Mouse (Mus musculus) heart, adult 2 months (tissue): ENCODE measurements around the gene Ces2c. TPM values are rescaled to one million over a fixed set of nuclear protein-coding genes. Genes with fewer than 3 reads are reported as not detected.

Experiments used
- DNase-seq, 2 experiments: peaks; one replicate each; pipeline ENCODE4 v3.0.0; 2021
- H3K27ac ChIP-seq: fragments of 200-600 bp; 2 replicates; pipeline ENCODE4 v1.8.1; 2022
- H3K27me3 ChIP-seq: fragments of 200-500 bp; 2 replicates; pipeline ENCODE4 v1.6.1; 2012; ENCODE audit warnings: mild to moderate bottlenecking, low read length, inconsistent platforms, mixed read lengths; ENCODE audit not compliant: control insufficient read depth, insufficient read depth
- H3K36me3 ChIP-seq: fragments of 200-500 bp; 2 replicates; pipeline ENCODE4 v1.6.1; 2012; ENCODE audit warnings: low read length, inconsistent platforms; ENCODE audit not compliant: control insufficient read depth, insufficient read depth
- H3K4me1 ChIP-seq: fragments of 200-500 bp; 2 replicates; pipeline ENCODE4 v1.6.1; 2011; ENCODE audit warnings: low read length; ENCODE audit not compliant: control insufficient read depth, insufficient read depth
- H3K4me3 ChIP-seq: fragments of 200-600 bp; 2 replicates; pipeline ENCODE4 v1.8.1; 2022
- H3K79me2 ChIP-seq: fragments of 200-500 bp; replicated peaks from 2 replicates; pipeline ENCODE4 v1.6.1; 2012; ENCODE audit warnings: mild to moderate bottlenecking, inconsistent platforms, low read length, moderate library complexity, mixed read lengths; ENCODE audit not compliant: control insufficient read depth, insufficient read depth
- H3K9ac ChIP-seq: fragments of 200-500 bp; 2 replicates; pipeline ENCODE4 v1.6.1; 2012; ENCODE audit warnings: low read depth, mild to moderate bottlenecking, control low read depth, inconsistent platforms, low read length, mixed read lengths
- CTCF ChIP-seq: fragments of 200-600 bp; IDR thresholded peaks from 2 replicates; pipeline ENCODE4 v1.8.1; 2022; ENCODE audit warnings: antibody characterized with exemption, mild to moderate bottlenecking, moderate library complexity
- EP300 ChIP-seq: fragments of 200-500 bp; IDR thresholded peaks from 2 replicates; pipeline ENCODE4 v1.6.1; 2011; ENCODE audit warnings: low read depth, low read length, control low read depth; ENCODE audit not compliant: insufficient read depth
- POLR2A ChIP-seq: fragments of 200-500 bp; IDR thresholded peaks from 2 replicates; pipeline ENCODE4 v1.6.1; 2011; ENCODE audit warnings: mild to moderate bottlenecking, low read depth, low read length, control low read depth; ENCODE audit not compliant: insufficient read depth
- WGBS: fragments of 180-500 bp; shearing (Covaris S2); methylation state at CpG from one replicate; pipeline ENCODE4 v1.1.7; 2018; 5-methylcytosine and 5-hydroxymethylcytosine counted together
- intact Hi-C: fragments of 180-260 bp; cut with DNase I; formaldehyde crosslinking; loops from one replicate; pipeline ENCODE4 v1.15.1; 2025
- long read RNA-seq: library from polyadenylated mRNA; stranded (forward); transcript quantifications from one replicate; pipeline ENCODE4 v2.0.0, GENCODE M21; 2021
- polyA plus RNA-seq: library from polyadenylated mRNA; depleted of rRNA; stranded (reverse); fragments of >200 nt; gene quantifications from 2 replicates; pipeline ENCODE4 v1.2.3, GENCODE M21; 2012; rRNA removed
- total RNA-seq, 2 experiments: library from RNA; stranded (reverse); gene quantifications; 2 replicates each; pipeline ENCODE4 v1.2.3; 2021

Gene Ces2c
- total RNA-seq (not detected), polyA plus RNA-seq (not detected in 2 replicates)
- long read RNA-seq = 0 reads

GRCm38 (mm10) chr8:104846831-104847230 lies at the start of gene Ces2c:
Gene Ces2c, plus strand, starts transcription at chr8:104847068.
- no peak within 1 kb of the TSS for H3K27ac ChIP-seq
- intact Hi-C loops = no loop called here
- H3K9ac ChIP-seq = no peak within 1 kb of the TSS
- no peak within 1 kb of the TSS for H3K4me3 ChIP-seq
- H3K36me3 ChIP-seq = no peaks in the 10 kb centered on the region
- H3K27me3 ChIP-seq = no peaks in the 10 kb centered on the region
- no peaks in the 10 kb centered on the region for H3K79me2 ChIP-seq
- DNase-seq = no peak
- 72% methylated on average over 3 of the region's 3 CpGs for WGBS
- H3K4me1 ChIP-seq = no peaks in the 10 kb centered on the region
- TF ChIP-seq CTCF (no peak), POLR2A (no peak), EP300 (no peak)

- 76% methylated on average over 1 of the region's 1 CpGs for WGBS
- Histone ChIP-seq H3K27ac (no peak overlapping the region), H3K4me1 (no peaks in the 10 kb centered on the region), H3K36me3 (no peaks in the 10 kb centered on the region), H3K9ac (no peak overlapping the region), H3K4me3 (no peak overlapping the region), H3K27me3 (no peaks in the 10 kb centered on the region), H3K79me2 (no peaks in the 10 kb centered on the region)
- DNase-seq = no peak
- intact Hi-C loops = no loop called here
- TF ChIP-seq CTCF (no peak), POLR2A (no peak), EP300 (no peak)
Measured at GRCm38 (mm10) chr8:104799385-104799784, 47.5 kb upstream of the Ces2c start.

GRCm38 (mm10) chr8:104806127-104806526 lies 40.7 kb upstream of the Ces2c start:
- no peak for DNase-seq
- no peaks in the 10 kb centered on the region for H3K79me2 ChIP-seq
- no peak overlapping the region for H3K4me3 ChIP-seq
- intact Hi-C loops = no loop called here
- no peaks in the 10 kb centered on the region for H3K4me1 ChIP-seq
- WGBS = 33% methylated on average over 2 of the region's 2 CpGs
- H3K27ac ChIP-seq = no peak overlapping the region
- no peak overlapping the region for H3K9ac ChIP-seq
- no peaks in the 10 kb centered on the region for H3K27me3 ChIP-seq
- TF ChIP-seq POLR2A (no peak), EP300 (no peak)
- H3K36me3 ChIP-seq = no peaks in the 10 kb centered on the region

GRCm38 (mm10) chr8:104808542-104809413 lies 38.1 kb upstream of the Ces2c start:
- Histone ChIP-seq H3K4me1 (no peaks in the 10 kb centered on the region), H3K27ac (no peak overlapping the region), H3K9ac (no peak overlapping the region), H3K79me2 (no peaks in the 10 kb centered on the region), H3K27me3 (no peaks in the 10 kb centered on the region), H3K36me3 (no peaks in the 10 kb centered on the region), H3K4me3 (no peak overlapping the region)
- no peak for TF ChIP-seq CTCF
- TF ChIP-seq EP300 = no peak
- no peak for TF ChIP-seq POLR2A
- 70% methylated on average over 7 of the region's 7 CpGs for WGBS
- no peak for DNase-seq
- intact Hi-C loops = no loop called here

GRCm38 (mm10) chr8:104809436-104809835 lies 37.4 kb upstream of the Ces2c start:
- DNase-seq = no peak
- Histone ChIP-seq H3K36me3 (no peaks in the 10 kb centered on the region), H3K79me2 (no peaks in the 10 kb centered on the region), H3K27me3 (no peaks in the 10 kb centered on the region), H3K4me3 (no peak overlapping the region), H3K27ac (no peak overlapping the region), H3K9ac (no peak overlapping the region), H3K4me1 (no peaks in the 10 kb centered on the region)
- TF ChIP-seq POLR2A (no peak), EP300 (no peak), CTCF (no peak)
- intact Hi-C loops = no loop called here
- 87% methylated on average over 3 of the region's 3 CpGs for WGBS

GRCm38 (mm10) chr8:104826912-104827311 lies 20.0 kb upstream of the Ces2c start:
- TF ChIP-seq CTCF (no peak), EP300 (no peak), POLR2A (no peak)
- no peaks in the 10 kb centered on the region for H3K27me3 ChIP-seq
- WGBS = 39% methylated on average over 1 of the region's 1 CpGs

More at GRCm38 (mm10) chr8:104826912-104827311, 20.0 kb upstream of the Ces2c start:
- Histone ChIP-seq H3K4me3 (no peak overlapping the region), H3K79me2 (no peaks in the 10 kb centered on the region), H3K9ac (no peak overlapping the region), H3K4me1 (no peaks in the 10 kb centered on the region), H3K27ac (no peak overlapping the region), H3K36me3 (no peaks in the 10 kb centered on the region)
- intact Hi-C loops = no loop called here
- DNase-seq = no peak
